Mouse (Mus musculus) ovary, postnatal 10 days (tissue): ENCODE results near the gene Gmfg.

Experiments
- DNase-seq: peaks from one replicate; pipeline ENCODE4 v3.0.0; 2022; ENCODE audit warnings: low spot score

Gmfg gene

DNA sequence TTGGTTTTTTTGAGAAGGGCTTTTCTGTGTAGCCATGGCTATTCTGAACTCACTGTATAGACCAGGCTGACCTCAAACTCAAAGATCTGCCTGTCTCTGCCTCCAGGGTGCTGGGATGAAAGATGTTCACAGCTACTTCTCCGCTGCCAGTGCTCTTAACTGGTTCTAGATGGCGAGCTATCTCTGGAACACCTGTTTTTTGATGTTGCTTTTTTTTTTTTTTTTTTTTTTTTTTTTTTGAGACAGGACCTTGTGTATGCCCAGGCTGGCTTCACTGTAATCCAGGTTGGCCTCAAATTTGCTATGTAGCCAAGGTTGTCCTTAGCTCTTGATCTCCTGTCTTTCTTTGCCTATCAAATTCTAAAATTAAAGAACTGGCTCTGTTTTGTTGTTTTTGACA is 1.5 kb downstream of the Gmfg start:
- no peak for DNase-seq

- DNase-seq: no peak
Measured at GRCm38 (mm10) chr7:28440739-28441138, 3.5 kb downstream of the Gmfg start.

GRCm38 (mm10) chr7:28441776-28442485 is 4.7 kb downstream of the Gmfg start:
- no peak for DNase-seq

DNA sequence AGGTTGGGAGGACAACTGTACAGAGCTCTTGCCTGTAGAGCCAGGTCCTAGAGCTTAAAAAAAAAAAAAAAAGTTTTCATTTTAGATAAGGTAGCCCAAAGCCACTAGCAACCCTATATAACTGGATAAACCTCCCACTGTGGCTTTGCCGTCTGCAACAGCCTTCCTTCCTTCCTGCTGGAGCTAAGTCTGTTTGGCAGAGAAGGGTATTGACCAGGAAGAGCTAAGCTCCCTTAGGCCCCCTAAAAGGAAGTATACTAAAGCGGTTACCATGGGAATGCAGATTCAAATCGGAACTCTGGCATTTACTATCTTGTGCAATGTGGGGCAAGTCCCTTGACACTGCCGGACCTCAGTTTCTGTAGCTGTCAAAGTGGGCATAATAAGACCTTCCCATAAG is 5.4 kb downstream of the Gmfg start:
- DNase-seq: no peak

GRCm38 (mm10) chr7:28444344-28444974 is 7.2 kb downstream of the Gmfg start:
- DNase-seq: no peak

GRCm38 (mm10) chr7:28446446-28446845 is 9.2 kb downstream of the Gmfg start:
- DNase-seq: peak; percentile 83

DNA sequence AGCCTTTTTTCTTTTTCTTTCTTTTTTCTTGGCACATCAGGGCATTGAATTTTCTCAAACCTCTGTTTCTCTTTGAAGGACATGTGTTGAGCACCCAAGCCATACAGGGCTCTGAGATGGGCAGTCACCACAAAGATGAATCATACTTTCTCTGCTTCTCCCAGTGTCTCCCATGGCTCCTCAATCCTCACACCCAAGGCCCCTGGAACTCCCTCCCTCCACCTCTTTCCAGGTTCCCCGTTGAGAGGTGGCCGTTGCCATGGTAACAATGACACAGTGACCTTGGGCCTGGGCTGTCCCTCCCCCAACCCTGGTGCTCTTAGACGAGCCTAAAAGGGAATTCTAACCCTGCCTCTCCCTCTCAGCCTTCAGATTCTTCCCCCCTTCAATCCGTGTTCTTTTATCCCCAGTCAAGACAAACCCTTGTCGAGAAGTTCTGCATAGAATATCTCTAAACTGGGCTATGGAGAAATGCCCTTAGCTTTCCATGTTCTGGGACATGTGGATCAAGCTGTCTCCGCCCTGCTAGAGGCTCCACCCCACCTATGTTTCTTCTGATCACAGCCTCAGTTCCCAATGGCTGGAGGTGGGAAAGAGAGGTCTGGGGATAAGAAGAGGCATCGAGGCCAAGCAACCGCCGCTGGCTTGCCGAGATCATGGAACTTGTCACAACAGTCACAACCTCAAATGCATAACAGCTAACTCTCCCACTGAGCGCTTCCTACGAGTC is 10.0 kb downstream of the Gmfg start:
- no peak for DNase-seq

DNA sequence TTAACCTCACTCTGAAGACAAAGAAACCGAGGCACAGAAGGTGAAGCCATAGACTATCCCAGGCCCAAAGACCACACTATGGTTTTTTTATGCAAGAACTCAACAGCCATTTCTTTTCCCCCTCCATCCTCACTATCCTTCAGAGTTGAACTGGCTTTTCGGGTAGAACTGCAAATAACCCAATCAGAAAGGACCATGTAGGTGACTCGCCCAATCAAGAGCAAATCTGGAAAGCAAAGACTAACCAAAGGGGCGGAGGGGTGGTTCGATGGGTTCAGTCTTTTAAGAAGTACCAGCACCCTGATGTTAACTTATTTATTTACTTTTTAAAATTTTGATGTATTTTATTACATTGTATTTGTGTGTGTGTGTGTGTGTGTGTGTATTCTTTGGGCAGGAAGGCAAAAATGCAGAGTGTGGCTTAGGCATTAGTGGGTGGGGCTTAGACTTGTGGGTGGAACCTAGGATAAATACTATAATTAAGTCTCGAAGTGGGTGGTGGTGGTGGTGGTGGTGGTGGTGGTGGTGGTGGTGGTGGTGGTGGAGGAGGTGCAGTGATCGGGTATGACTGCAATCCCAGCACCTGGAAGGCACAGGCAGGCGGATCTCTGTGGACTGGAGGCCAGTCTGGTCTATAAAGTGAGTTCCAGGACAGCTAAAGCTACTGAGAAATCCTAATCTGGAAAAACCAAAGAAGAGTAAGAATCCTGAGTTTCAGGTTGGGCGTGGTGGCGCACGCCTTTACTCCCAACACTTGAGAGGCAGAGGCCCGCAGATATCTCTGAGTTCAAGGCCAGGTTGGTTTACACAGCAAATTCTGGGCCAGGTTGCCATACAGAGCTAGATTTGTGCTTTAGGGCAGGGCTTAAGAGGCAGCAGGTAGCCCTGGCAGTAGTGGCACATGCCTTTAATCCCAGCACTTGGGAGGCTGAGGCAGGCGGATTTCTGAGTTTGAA is 10.9 kb downstream of the Gmfg start:
- DNase-seq: no peak

- DNase-seq: no peak
Measured at GRCm38 (mm10) chr7:28451531-28452360, 14.5 kb downstream of the Gmfg start, which contains the start of gene Lrfn1. TSS of gene Lrfn1 (plus strand) at chr7:28451980.

DNA sequence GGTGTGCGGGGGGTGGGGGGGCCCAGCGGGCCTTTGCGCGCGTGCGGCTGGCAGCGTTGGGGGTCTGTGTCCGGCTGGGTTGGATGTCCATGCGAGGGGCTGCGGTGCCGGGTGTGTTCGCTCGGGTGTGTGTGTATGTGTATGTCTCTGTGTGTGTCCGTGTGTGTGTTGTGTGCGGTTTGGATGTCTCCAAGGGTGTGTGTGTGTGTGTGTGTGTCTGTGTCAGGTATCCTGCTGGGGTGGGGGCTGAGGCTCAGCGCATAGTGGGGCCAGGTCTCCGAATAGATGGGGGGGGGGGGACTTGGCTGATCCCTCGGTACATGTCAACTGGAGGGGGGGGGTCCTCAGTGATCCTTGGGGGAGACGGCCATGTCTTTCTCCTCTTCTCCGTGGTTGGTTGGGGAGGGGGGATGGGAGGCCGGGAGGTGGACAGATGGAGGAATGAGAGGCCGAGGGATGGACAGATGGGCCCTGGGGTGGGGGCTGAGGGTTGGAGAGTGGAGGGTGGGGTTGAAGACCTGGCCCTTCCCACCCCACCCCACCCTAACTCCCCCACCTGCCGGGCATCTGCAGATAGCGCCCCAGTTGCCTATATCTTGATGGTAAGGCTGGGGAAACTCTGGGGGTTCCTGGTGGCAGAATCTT is 15.2 kb downstream of the Gmfg start:
- DNase-seq: no peak

- DNase-seq: no peak
Measured at GRCm38 (mm10) chr7:28460361-28460760, 23.1 kb downstream of the Gmfg start.

GRCm38 (mm10) chr7:28462769-28463168 is 25.5 kb downstream of the Gmfg start:
- DNase-seq: no peak

DNA sequence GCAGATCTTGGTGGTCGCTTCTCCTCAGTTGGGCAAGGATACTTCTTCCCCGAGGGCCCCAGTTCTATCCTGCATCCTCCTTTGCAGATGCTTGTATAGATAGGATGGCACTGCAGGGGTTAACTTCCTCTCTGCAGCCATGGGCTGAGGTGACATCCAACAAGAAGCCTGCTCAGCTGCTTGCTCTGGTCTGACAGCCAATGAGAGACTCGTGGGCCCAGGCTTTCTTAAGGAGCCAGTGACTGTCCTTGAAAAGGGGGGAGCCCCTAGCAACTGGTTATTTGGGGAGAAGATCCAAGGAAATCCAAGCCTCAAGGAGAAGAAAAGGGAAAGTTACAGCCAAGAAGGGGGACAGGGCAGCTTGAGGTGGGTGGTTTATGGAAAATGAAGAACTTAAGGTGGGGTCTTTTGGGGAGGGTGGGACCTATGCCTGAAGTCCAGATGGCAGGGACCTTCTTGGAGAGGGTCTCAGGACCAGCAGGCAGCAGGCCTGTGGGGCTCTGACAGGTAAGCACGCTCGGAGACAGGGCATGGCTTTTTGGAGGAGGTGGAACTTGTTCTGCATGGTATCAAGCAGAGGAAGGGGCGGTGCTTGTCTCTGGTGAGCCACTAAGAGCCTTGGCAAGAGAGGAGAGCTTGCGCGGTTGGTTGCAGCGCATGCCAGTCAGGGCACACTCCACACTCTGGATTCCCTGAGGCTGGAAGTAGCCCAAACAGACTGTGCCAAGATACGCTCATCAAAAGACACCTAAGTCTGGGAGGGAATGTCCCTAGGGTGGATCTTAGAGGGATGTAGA is 27.4 kb downstream of the Gmfg start:
- DNase-seq: no peak

- DNase-seq: no peak
Measured at GRCm38 (mm10) chr7:28466721-28467212, 29.5 kb downstream of the Gmfg start.

GRCm38 (mm10) chr7:28467213-28467751 is 30.0 kb downstream of the Gmfg start:
- DNase-seq: no peak

- DNase-seq: no peak
Measured at GRCm38 (mm10) chr7:28476191-28476590, 38.9 kb downstream of the Gmfg start.

GRCm38 (mm10) chr7:28477363-28477762 is 40.1 kb downstream of the Gmfg start:
- no peak for DNase-seq

- no peak for DNase-seq
Measured at GRCm38 (mm10) chr7:28478854-28479253, 41.6 kb downstream of the Gmfg start.

- no peak for DNase-seq
Measured at GRCm38 (mm10) chr7:28482854-28483253, 45.6 kb downstream of the Gmfg start.
